Mouse (Mus musculus) ES-E14 (cell line): ENCODE results near the gene Ino80e.

Experiments used
- HCFC1 ChIP-seq: IDR thresholded peaks from 2 replicates; pipeline ENCODE4 v1.6.1; 2012; ENCODE audit warnings: low read length, inconsistent platforms, borderline replicate concordance; ENCODE audit not compliant: insufficient read depth
- MAFK ChIP-seq: IDR thresholded peaks from 2 replicates; pipeline ENCODE4 v1.6.1; 2014; ENCODE audit warnings: mild to moderate bottlenecking, low read depth, low read length, inconsistent platforms; ENCODE audit not compliant: insufficient read depth
- ZC3H11A ChIP-seq: IDR thresholded peaks from 2 replicates; pipeline ENCODE4 v1.6.1; 2012; ENCODE audit warnings: low read depth, mild to moderate bottlenecking, inconsistent platforms, low read length, borderline replicate concordance

- TF ChIP-seq ZC3H11A (no peak), MAFK (no peak), HCFC1 (no peak)
Measured at GRCm38 (mm10) chr7:126825952-126826351, 36.2 kb downstream of the Ino80e start.
